Mouse (Mus musculus) liver, adult 2 months (tissue): ENCODE results near the gene Anapc11.

ENCODE experiments used
- CTCF ChIP-seq: fragments of 200-500 bp; IDR thresholded peaks from 2 replicates; pipeline ENCODE4 v1.5.1; 2011; ENCODE audit warnings: low read depth, low read length, control low read depth
- POLR2A ChIP-seq: fragments of 200-500 bp; IDR thresholded peaks from 2 replicates; pipeline ENCODE4 v1.6.1; 2011; ENCODE audit warnings: low read length, control low read depth; ENCODE audit not compliant: insufficient read depth; ENCODE audit errors: extremely low read depth

DNA sequence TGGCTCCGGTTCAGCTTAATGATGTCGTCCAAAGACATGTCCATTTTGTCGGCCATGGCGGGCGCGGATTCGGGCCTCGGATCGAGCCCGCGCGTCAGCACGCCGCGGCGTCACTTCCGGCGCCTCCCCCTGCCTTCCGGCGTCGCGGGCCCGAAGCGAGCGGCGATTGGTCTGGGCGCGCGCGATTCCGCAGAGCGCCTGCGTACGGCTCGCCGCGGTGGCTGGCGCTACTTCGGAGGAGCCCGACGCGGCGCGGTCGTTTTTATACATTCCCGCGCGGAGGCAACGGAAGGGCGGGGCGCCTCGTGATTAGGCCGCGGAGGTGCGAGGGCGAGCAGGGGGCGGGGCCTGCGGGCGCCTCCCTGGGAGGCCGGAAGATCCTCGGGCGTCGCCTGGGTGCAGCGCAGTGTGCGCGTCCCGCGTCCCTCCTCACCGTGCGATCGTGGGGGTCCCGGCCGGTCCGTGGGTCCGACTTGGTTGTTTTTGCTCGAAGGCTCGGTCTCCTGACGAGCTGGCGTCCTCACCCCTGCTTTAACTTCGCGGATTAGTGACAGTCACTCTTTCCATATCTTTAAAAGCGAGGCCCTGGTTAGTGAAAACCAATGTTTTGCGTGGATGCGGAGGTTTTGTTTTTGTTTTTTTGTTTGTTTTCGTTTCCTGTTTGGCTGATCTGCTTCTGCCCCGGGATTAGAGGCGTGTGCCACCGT, at the start of gene Anapc11, which contains the start of gene Alyref:
- TF ChIP-seq CTCF: no peak
- TF ChIP-seq POLR2A: 0 out of 2 replicates have a peak, but pooled peaks have one; percentile 31
